Mouse (Mus musculus) heart, embryonic 14.5 days (tissue): ENCODE measurements around the gene Ppp2r3a. TPM values are rescaled to one million over a fixed set of nuclear protein-coding genes. Genes with fewer than 3 reads are reported as not detected.
A peak's percentile ranks its signal among the peaks of the same experiment; 100 is the strongest.

ENCODE experiments used
- ATAC-seq: fragments of 200-750 bp; cut with Nextera tagmentation; 2 replicates; pipeline ENCODE4 v1.8.0; 2017; ENCODE audit warnings: low read depth, moderate TSS enrichment; ENCODE audit not compliant: insufficient number of reproducible peaks, insufficient read depth, low FRiP score
- H3K27ac ChIP-seq, 2 experiments: fragments of 200-500 bp in 1 of 2; fragments of 300-500 bp in 1 of 2; sonication (generic) in 1 of 2; replicated peaks in 1 of 2; 2 replicates each; pipeline ENCODE4 v1.5.1; 2012 to 2014; ENCODE audit warnings: low read depth in 2 of 2, low read length in 2 of 2, control low read depth in 1 of 2, mild to moderate bottlenecking in 1 of 2, mixed read lengths in 1 of 2; ENCODE audit not compliant: control insufficient read depth in 1 of 2, insufficient read depth in 1 of 2
- H3K27me3 ChIP-seq: fragments of 300-500 bp; sonication (generic); 2 replicates; pipeline ENCODE4 v1.6.1; 2014; ENCODE audit warnings: mild to moderate bottlenecking, low read length, control low read depth; ENCODE audit not compliant: control insufficient read depth, insufficient read depth
- H3K36me3 ChIP-seq: fragments of 300-500 bp; sonication (generic); 2 replicates; pipeline ENCODE4 v1.6.1; 2014; ENCODE audit warnings: mild to moderate bottlenecking, control low read depth, low read length, mixed read lengths; ENCODE audit not compliant: control insufficient read depth, insufficient read depth
- H3K4me1 ChIP-seq, 2 experiments: fragments of 200-500 bp in 1 of 2; fragments of 300-500 bp in 1 of 2; sonication (generic) in 1 of 2; 2 replicates each; pipeline ENCODE4 v1.6.1; 2012 to 2014; ENCODE audit warnings: low read length in 2 of 2, control low read depth in 1 of 2, mixed read lengths in 1 of 2; ENCODE audit not compliant: control insufficient read depth in 2 of 2, insufficient read depth in 2 of 2
- H3K4me2 ChIP-seq: fragments of 300-500 bp; sonication (generic); 2 replicates; pipeline ENCODE4 v1.6.1; 2014; ENCODE audit warnings: mild to moderate bottlenecking, low read length
- H3K4me3 ChIP-seq, 2 experiments: fragments of 200-500 bp in 1 of 2; fragments of 300-500 bp in 1 of 2; sonication (generic) in 1 of 2; 2 replicates each; pipeline ENCODE4 v1.5.1; 2012 to 2014; ENCODE audit warnings: low read length in 2 of 2, mild to moderate bottlenecking in 2 of 2, control low read depth in 1 of 2, low read depth in 1 of 2, moderate library complexity in 1 of 2; ENCODE audit not compliant: control insufficient read depth in 1 of 2, insufficient read depth in 1 of 2
- H3K9ac ChIP-seq: fragments of 300-500 bp; sonication (generic); 2 replicates; pipeline ENCODE4 v1.6.1; 2014; ENCODE audit warnings: mild to moderate bottlenecking, low read length
- H3K9me3 ChIP-seq: fragments of 300-500 bp; sonication (generic); 2 replicates; pipeline ENCODE4 v1.6.1; 2016; ENCODE audit warnings: low read length, control low read depth; ENCODE audit not compliant: control insufficient read depth
- WGBS: fragments of 180-500 bp; shearing (Covaris S2); extraction: QIAGEN DNeasy Blood & Tissue Kit; methylation state at CpG from one replicate; pipeline ENCODE4 v1.1.7; 2014; 5-methylcytosine and 5-hydroxymethylcytosine counted together
- polyA plus RNA-seq: library from polyadenylated mRNA; unstranded; fragments of >200 nt; fragmentation: Nextera tagmentation; extraction: Ambion mirVana; gene quantifications from 2 replicates; pipeline ENCODE4 v1.2.1, GENCODE M21; 2014

Ppp2r3a gene
- 107 and 109 TPM in 2 replicates for polyA plus RNA-seq

DNA sequence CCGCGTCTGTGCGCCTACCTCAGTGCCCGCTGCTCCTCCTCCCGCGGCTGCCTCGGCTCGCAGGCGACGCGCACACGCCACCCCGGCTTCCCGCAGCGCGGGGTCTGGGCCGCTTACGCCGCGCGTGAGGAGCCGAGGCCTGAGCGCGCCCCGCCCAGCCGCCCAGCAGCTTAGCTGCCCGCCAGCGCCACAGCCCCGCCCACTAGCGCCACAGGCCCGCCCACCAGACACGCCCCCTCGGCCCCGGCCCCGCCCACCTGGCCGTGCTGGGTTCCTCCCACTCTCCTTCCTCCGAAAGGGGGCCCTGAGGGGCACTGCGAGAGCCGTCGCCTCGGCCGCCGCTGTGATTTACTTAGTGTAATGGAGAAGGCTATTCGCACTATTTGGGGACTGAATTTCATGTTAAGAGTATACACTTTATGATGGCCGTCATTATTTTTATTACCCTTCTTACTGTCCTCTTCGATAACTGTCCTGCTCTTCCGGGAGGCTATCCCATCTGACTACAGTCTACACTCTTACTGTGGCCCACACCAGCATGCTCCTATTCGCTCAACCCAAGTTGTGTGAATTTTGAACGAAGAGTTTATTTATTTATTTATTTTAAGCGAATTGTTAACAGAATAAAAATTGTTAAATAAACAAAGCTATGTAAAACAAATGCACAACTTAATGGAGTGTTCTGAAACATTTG lies at the start of gene Ppp2r3a:
Gene Ppp2r3a, minus strand, starts transcription at position 152 of the 694 bp plus-strand sequence.
- Histone ChIP-seq H3K4me2 (peak within 1 kb of the TSS; percentile 83), H3K27me3 (no peaks in the 10 kb centered on the region), H3K4me1 (peaks cover 0 to 13% of the 10 kb centered on the region in 2 experiments; a peak in 3 of 4 replicates), H3K9ac (peak within 1 kb of the TSS; percentile 92), H3K4me3 (peak within 1 kb of the TSS; percentile 72 to 91), H3K36me3 (no peaks in the 10 kb centered on the region), H3K9me3 (no peaks in the 10 kb centered on the region), H3K27ac (peak within 1 kb of the TSS; percentile 95 to 98)
- peak; percentile 93 for ATAC-seq
- WGBS: 1% methylated on average over 38 of the region's 50 CpGs

DNA sequence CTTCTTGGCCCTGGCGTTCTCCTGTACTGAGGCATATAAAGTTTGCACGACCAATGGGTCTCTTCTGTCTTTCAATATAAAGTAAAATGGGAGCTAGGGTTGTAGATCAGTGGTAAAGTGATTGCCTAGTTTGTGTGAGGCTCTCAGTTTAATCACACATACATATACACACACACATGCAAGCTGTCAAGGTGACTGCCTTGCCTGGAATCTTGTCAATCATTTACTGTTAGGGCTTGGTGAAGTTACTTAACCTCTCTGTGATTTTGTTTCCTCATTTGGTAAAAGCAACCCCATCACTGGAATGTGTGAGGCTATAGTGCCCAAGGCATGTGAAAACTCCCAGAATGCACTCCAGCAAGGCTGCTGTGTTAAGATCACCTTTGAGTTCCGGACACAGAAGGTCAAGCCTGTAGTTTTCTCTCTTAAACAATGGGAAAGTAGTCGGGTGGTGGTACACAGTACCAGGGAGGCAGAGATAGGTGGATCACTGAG lies 48.9 kb upstream of the Ppp2r3a start:
- no peaks in the 10 kb centered on the region for H3K36me3 ChIP-seq
- no peaks in the 10 kb centered on the region for H3K4me1 ChIP-seq
- no peak overlapping the region for H3K27ac ChIP-seq
- no peaks in the 10 kb centered on the region for H3K27me3 ChIP-seq
- H3K4me2 ChIP-seq: no peak overlapping the region
- ATAC-seq: no peak
- H3K4me3 ChIP-seq: no peak overlapping the region
- H3K9ac ChIP-seq: no peak overlapping the region
- WGBS: 81% methylated on average over 4 of the region's 4 CpGs
- H3K9me3 ChIP-seq: no peaks in the 10 kb centered on the region

DNA sequence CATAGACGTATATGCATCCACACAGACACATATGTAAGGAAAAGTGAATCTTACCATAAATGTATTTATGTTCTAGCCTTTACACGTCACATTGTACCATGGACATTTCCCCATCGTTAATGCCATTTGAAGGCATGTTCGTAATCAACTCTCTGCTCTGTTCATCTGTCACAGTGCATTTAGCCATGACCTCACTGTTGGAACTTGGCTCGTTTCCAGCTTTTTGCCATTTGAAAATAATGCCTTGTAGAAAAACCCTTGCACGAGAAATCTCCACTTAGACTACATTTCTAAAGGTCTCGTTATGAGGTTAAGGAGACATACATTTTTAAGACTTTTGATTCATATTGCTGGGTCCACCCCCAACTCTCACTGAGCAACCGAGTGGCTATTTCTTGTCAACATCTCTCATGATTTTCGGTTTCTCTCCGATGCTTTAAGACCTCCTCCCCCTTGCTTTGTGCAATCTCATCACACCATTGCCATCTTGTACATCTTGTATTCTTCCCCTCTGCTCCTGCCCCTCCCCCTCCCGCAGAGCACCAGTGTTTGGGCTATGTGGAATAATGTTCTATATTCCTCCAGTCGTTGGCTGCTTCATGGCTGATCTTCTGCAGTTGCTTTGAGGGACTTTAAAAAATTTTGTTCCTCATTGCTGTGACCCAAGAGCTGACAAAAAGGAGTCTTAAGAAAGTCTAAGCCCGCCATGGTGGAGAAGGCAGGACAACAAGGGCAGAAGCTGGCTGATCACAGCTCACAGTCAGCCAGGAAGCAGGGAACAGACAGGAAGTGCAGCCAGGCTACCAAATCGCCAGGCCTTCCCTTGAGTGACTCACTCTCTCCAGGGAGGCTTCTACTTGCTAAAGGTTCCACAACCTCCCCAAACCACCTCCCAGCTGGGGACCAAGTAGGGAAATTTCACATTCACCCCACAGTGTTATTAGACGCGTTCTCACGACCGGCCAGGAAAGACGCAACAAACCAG lies 40.4 kb upstream of the Ppp2r3a start:
- Histone ChIP-seq H3K4me3 (no peak overlapping the region), H3K36me3 (no peaks in the 10 kb centered on the region), H3K27ac (no peak overlapping the region), H3K4me2 (no peak overlapping the region), H3K9ac (no peak overlapping the region), H3K9me3 (no peaks in the 10 kb centered on the region), H3K27me3 (no peaks in the 10 kb centered on the region), H3K4me1 (peaks cover 8 to 9% of the 10 kb centered on the region in 2 experiments)
- no peak for ATAC-seq
- 67% methylated on average over 19 of the region's 19 CpGs for WGBS

DNA sequence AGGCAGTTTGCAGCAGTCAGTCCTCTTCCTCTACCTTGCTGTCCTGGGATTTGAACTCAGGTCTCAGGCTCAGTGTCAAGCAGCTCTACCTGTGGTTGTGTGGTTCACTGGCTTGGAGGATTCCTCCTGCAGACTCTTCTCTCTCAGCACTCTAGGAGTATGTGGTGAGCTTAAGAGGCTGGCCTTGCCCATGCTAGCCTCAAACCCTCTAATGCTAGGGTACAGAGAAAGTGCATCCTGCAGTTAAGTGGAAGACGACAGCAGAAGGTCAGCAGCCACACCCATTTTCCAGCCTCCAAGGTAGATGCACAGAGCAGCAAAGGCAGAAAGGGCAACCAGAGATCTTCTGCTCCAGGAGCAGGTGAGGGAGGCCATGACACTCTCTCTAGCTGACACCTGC lies 39.3 kb upstream of the Ppp2r3a start:
- Histone ChIP-seq H3K4me2 (no peak overlapping the region), H3K9ac (no peak overlapping the region), H3K4me1 (peaks cover 8 to 9% of the 10 kb centered on the region in 2 experiments), H3K27me3 (no peaks in the 10 kb centered on the region), H3K4me3 (no peak overlapping the region), H3K27ac (no peak overlapping the region), H3K9me3 (no peaks in the 10 kb centered on the region), H3K36me3 (no peaks in the 10 kb centered on the region)
- ATAC-seq: no peak
- 73% methylated on average over 1 of the region's 1 CpGs for WGBS

DNA sequence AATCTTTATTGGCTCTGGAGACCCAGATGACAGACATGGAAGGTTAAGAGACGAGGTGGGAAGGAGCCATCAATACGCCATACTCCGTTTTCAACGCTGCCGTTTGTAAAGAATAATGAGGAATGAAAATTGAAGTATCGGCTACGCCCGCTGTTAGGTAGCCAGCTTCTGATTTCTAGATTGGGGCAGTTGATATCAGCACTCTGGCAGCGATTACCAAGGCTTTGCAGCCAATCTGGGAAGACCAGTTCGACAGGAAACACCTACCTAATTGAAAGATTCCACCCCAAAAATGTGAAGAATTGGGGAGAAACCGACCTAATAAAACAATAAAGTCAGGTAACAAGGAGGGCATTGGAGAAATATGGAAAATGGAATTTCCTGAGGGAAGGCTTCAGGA lies 38.2 kb upstream of the Ppp2r3a start:
- Histone ChIP-seq H3K4me2 (no peak overlapping the region), H3K27me3 (no peaks in the 10 kb centered on the region), H3K4me1 (peaks cover 8 to 9% of the 10 kb centered on the region in 2 experiments), H3K9ac (no peak overlapping the region), H3K4me3 (no peak overlapping the region), H3K9me3 (no peaks in the 10 kb centered on the region), H3K27ac (no peak overlapping the region), H3K36me3 (no peaks in the 10 kb centered on the region)
- no peak for ATAC-seq
- 85% methylated on average over 11 of the region's 11 CpGs for WGBS

DNA sequence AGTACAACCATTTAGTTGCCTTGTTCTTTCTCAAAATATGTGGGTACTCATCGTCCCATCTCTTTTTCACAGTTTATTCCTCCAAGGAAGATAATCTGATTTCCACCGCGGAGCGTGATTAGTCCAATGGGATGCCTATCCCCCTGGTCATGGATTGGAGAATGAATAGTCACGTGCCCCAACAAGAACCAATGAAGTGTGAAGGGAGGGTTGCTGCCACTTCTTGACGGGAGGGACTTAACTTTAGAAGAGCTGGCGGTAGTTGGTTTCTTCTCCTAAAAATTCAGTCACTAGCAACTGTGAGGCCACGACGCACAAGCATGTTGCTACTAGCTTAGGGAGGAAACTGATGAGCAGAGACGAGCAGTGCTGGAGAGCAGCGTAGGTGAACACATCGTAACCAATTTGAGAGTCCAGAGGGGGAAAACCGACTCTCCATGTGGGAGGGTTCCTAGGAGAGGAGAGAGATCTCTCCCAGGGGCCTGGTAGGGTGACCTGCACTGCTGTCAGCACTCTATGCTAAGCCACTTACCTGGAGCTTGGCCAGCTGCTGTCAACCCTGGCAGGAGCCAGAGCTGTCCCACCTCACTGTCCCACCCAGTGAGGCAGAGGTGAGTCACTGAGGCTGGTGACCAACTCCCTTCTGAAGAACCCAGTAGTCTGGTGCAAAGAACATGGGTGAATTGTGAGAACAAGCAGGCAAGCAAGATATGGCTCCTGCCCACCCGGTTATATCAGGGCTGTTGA lies 37.5 kb upstream of the Ppp2r3a start:
- H3K4me2 ChIP-seq: no peak overlapping the region
- no peaks in the 10 kb centered on the region for H3K9me3 ChIP-seq
- H3K36me3 ChIP-seq: no peaks in the 10 kb centered on the region
- H3K4me1 ChIP-seq: peaks cover 8 to 9% of the 10 kb centered on the region in 2 experiments
- no peak overlapping the region for H3K27ac ChIP-seq
- WGBS: 77% methylated on average over 14 of the region's 14 CpGs
- ATAC-seq: peak; percentile 56; the same call in 1 of the 2 replicates
- H3K9ac ChIP-seq: no peak overlapping the region
- H3K4me3 ChIP-seq: no peak overlapping the region
- no peaks in the 10 kb centered on the region for H3K27me3 ChIP-seq

DNA sequence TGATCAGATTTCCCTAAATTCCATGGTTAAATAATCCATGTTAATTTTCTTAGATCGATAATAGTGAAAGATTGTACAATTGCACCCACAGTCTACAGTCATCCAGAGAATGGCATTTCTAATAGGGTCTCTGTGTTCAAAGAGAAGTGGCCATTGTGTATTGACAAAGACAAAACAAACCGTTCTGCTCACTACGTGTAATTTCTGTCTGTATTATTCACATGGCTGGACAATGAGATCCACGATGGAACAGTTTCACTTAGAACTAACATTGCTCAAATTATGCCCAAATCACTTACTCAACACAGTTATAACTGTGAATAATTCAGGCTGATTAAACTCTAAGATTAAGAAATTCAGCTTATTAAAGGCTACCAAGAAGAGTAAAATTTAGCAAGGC lies 35.2 kb upstream of the Ppp2r3a start:
- ATAC-seq: no peak
- no peak overlapping the region for H3K27ac ChIP-seq
- no peaks in the 10 kb centered on the region for H3K27me3 ChIP-seq
- H3K9ac ChIP-seq: no peak overlapping the region
- no peaks in the 10 kb centered on the region for H3K9me3 ChIP-seq
- peaks cover 8 to 9% of the 10 kb centered on the region in 2 experiments for H3K4me1 ChIP-seq
- no peaks in the 10 kb centered on the region for H3K36me3 ChIP-seq
- no peak overlapping the region for H3K4me3 ChIP-seq
- H3K4me2 ChIP-seq: no peak overlapping the region
- 86% methylated on average over 4 of the region's 4 CpGs for WGBS
